Mouse (Mus musculus): ENCODE results near the gene Deup1. TPM values are rescaled to one million over a fixed set of nuclear protein-coding genes. Genes with fewer than 3 reads are reported as not detected.

Gene Deup1
- total RNA-seq, 1 experiment: 0.31 TPM

DNA sequence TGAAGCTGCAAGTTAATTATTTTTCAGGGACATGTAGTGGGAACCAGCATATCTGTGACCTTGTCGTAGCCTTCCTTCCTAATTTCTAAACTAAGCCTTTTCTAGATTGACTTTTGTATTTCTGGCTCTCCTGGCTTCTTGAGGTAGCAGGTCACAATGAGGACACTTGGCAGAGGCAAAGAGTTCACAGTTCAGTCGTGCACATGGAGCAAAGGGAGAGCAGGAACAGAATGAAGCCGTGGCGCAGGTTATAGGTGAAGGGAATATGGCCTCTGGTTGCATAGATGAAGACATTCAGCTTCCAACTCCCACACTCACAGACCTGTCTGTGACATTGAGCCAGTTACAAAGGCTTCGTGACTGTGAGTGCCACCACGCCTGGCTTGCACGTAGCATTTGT is 36.9 kb upstream of the Deup1 start:
- no peak overlapping the region for H3K4me3 ChIP-seq (ENCODE audit: insufficient read depth in 1 of 2, low read depth in 1 of 2, low read length in 2 of 2, poor library complexity in 1 of 2, severe bottlenecking in 1 of 2)
- H3K4me1 ChIP-seq (ENCODE audit: control insufficient read depth in 2 of 2, insufficient read depth in 2 of 2, low read length in 2 of 2, poor library complexity in 1 of 2): no peaks in the 10 kb centered on the region
- no peak for TF ChIP-seq HCFC1 (IDR thresholded peaks at IDR 0.05; ENCODE audit: borderline replicate concordance, insufficient read depth, low read length)
- no peak for TF ChIP-seq CHD2 (IDR thresholded peaks at IDR 0.05; ENCODE audit: low read depth, low read length)
- no peak for TF ChIP-seq MAFK (IDR thresholded peaks at IDR 0.05; ENCODE audit: insufficient read depth, low read depth, low read length)
- no peak for TF ChIP-seq ZNF384 (IDR thresholded peaks at IDR 0.05; ENCODE audit: low read depth, low read length)
- no peak for TF ChIP-seq ZC3H11A (IDR thresholded peaks at IDR 0.05; ENCODE audit: borderline replicate concordance, low read depth, low read length)
- no peak overlapping the region for H3K27ac ChIP-seq (ENCODE audit: insufficient read depth, low read depth, low read length, poor library complexity, severe bottlenecking)
- DNase-seq (ENCODE audit: low read depth, low spot score): no peak
- no peak overlapping the region for H3K9ac ChIP-seq (ENCODE audit: insufficient read depth, low read depth, low read length, poor library complexity, severe bottlenecking)
- in situ Hi-C loops (cut with MboI; ENCODE audit: low sequenced_read_pairs in 2 of 2, unreplicated experiment in 2 of 2): no loop called here
- no peaks in the 10 kb centered on the region for H3K9me3 ChIP-seq (ENCODE audit: control insufficient read depth, insufficient read depth, low read depth, low read length)
- no peaks in the 10 kb centered on the region for H3K36me3 ChIP-seq (ENCODE audit: control insufficient read depth, insufficient read depth, low read length, poor library complexity, severe bottlenecking)

DNA sequence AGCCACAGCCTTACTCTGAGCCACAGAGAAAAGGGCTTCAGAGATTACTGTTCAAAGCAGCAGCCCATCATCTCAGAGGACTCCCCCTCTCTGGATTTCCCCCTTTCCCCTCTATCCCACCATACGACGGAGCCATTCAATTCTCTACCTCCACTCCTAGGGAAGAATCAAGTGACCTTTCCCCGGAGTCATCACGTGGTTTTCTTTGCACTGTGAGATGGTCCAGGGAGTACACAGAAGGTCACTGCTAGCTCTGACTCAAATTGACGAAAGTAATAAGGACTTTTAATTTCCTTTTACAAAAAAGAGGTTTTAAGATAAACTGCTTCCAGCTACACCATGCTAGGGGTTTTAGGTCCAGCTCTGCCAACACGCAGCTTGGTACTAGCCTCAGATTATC is 31.3 kb upstream of the Deup1 start:
- no peak for DNase-seq (ENCODE audit: low read depth, low spot score)
- H3K4me1 ChIP-seq (ENCODE audit: control insufficient read depth in 2 of 2, insufficient read depth in 2 of 2, low read length in 2 of 2, poor library complexity in 1 of 2): no peaks in the 10 kb centered on the region
- H3K27ac ChIP-seq (ENCODE audit: insufficient read depth, low read depth, low read length, poor library complexity, severe bottlenecking): no peak overlapping the region
- H3K4me3 ChIP-seq (ENCODE audit: insufficient read depth in 1 of 2, low read depth in 1 of 2, low read length in 2 of 2, poor library complexity in 1 of 2, severe bottlenecking in 1 of 2): no peak overlapping the region
- H3K9me3 ChIP-seq (ENCODE audit: control insufficient read depth, insufficient read depth, low read depth, low read length): 0 out of 2 replicates have a peak, but pooled peaks cover 1% of the 10 kb centered on the region
- no peaks in the 10 kb centered on the region for H3K36me3 ChIP-seq (ENCODE audit: control insufficient read depth, insufficient read depth, low read length, poor library complexity, severe bottlenecking)
- H3K9ac ChIP-seq (ENCODE audit: insufficient read depth, low read depth, low read length, poor library complexity, severe bottlenecking): no peak overlapping the region
- TF ChIP-seq MAFK (IDR thresholded peaks at IDR 0.05; ENCODE audit: insufficient read depth, low read depth, low read length): no peak
- TF ChIP-seq ZNF384 (IDR thresholded peaks at IDR 0.05; ENCODE audit: low read depth, low read length): no peak
- no peak for TF ChIP-seq HCFC1 (IDR thresholded peaks at IDR 0.05; ENCODE audit: borderline replicate concordance, insufficient read depth, low read length)
- no peak for TF ChIP-seq ZC3H11A (IDR thresholded peaks at IDR 0.05; ENCODE audit: borderline replicate concordance, low read depth, low read length)
- no peak for TF ChIP-seq CHD2 (IDR thresholded peaks at IDR 0.05; ENCODE audit: low read depth, low read length)
- in situ Hi-C loops (cut with MboI; ENCODE audit: low sequenced_read_pairs in 2 of 2, unreplicated experiment in 2 of 2): no loop called here

DNA sequence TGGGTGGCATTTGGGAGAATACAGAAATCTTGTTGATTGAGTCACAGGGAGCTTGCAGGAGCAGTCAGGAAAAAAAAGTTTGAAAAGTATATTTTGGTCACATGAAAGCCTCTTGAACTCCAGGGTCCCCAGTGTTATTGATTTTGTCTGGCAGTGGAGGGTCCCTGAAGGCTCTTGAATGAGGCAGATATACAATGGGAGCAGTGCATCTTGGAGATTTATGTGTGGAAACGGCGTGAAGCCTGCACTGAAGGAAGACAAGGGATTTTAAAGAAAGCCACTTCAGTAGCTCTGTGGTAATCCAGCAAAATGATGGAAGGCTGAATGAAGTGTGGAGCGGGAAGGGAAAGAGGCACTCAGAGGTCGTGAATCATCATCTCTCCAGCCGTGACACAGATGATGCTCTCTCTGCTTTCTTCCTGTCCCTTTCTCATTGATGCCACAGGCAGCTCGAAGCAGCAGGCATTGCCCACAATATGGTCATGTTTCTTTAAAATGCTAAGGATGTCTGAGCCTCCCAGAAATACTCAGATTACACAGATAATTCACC is 30.6 kb upstream of the Deup1 start:
- Histone ChIP-seq H3K9me3 (ENCODE audit: control insufficient read depth, insufficient read depth, low read depth, low read length) (0 out of 2 replicates have a peak, but pooled peaks cover 1% of the 10 kb centered on the region), H3K27ac (ENCODE audit: insufficient read depth, low read depth, low read length, poor library complexity, severe bottlenecking) (no peak overlapping the region), H3K36me3 (ENCODE audit: control insufficient read depth, insufficient read depth, low read length, poor library complexity, severe bottlenecking) (no peaks in the 10 kb centered on the region), H3K9ac (ENCODE audit: insufficient read depth, low read depth, low read length, poor library complexity, severe bottlenecking) (no peak overlapping the region), H3K4me1 (ENCODE audit: control insufficient read depth in 2 of 2, insufficient read depth in 2 of 2, low read length in 2 of 2, poor library complexity in 1 of 2) (no peaks in the 10 kb centered on the region), H3K4me3 (ENCODE audit: insufficient read depth in 1 of 2, low read depth in 1 of 2, low read length in 2 of 2, poor library complexity in 1 of 2, severe bottlenecking in 1 of 2) (no peak overlapping the region)
- TF ChIP-seq ZC3H11A (IDR thresholded peaks at IDR 0.05; ENCODE audit: borderline replicate concordance, low read depth, low read length) (no peak), HCFC1 (IDR thresholded peaks at IDR 0.05; ENCODE audit: borderline replicate concordance, insufficient read depth, low read length) (no peak), ZNF384 (IDR thresholded peaks at IDR 0.05; ENCODE audit: low read depth, low read length) (no peak), CHD2 (IDR thresholded peaks at IDR 0.05; ENCODE audit: low read depth, low read length) (no peak), MAFK (IDR thresholded peaks at IDR 0.05; ENCODE audit: insufficient read depth, low read depth, low read length) (no peak)
- no peak for DNase-seq (ENCODE audit: low read depth, low spot score)
- in situ Hi-C loops (cut with MboI; ENCODE audit: low sequenced_read_pairs in 2 of 2, unreplicated experiment in 2 of 2): no loop called here

DNA sequence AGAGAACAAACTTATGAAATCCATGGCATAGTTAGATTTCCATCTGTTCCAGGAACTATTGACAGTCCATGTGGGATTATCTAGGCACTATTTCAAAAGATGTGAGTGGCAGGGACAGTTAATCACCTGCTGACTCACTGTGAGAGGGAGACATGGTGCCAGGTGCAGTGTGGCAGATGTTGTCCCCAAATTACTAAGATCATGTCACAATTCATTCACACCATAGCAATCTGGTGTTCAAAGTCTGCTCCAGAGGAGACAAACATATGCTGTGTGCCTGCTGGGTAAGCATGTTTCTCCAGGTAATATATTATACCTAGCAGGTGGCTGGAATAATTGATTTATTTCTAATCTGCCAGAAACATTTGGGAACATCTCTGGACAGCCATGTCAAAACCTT is 25.3 kb upstream of the Deup1 start:
- H3K36me3 ChIP-seq (ENCODE audit: control insufficient read depth, insufficient read depth, low read length, poor library complexity, severe bottlenecking): no peaks in the 10 kb centered on the region
- TF ChIP-seq CHD2 (IDR thresholded peaks at IDR 0.05; ENCODE audit: low read depth, low read length): no peak
- TF ChIP-seq MAFK (IDR thresholded peaks at IDR 0.05; ENCODE audit: insufficient read depth, low read depth, low read length): no peak
- TF ChIP-seq ZNF384 (IDR thresholded peaks at IDR 0.05; ENCODE audit: low read depth, low read length): no peak
- TF ChIP-seq HCFC1 (IDR thresholded peaks at IDR 0.05; ENCODE audit: borderline replicate concordance, insufficient read depth, low read length): no peak
- TF ChIP-seq ZC3H11A (IDR thresholded peaks at IDR 0.05; ENCODE audit: borderline replicate concordance, low read depth, low read length): no peak
- H3K9ac ChIP-seq (ENCODE audit: insufficient read depth, low read depth, low read length, poor library complexity, severe bottlenecking): no peak overlapping the region
- in situ Hi-C loops (cut with MboI; ENCODE audit: low sequenced_read_pairs in 2 of 2, unreplicated experiment in 2 of 2): no loop called here
- H3K4me3 ChIP-seq (ENCODE audit: insufficient read depth in 1 of 2, low read depth in 1 of 2, low read length in 2 of 2, poor library complexity in 1 of 2, severe bottlenecking in 1 of 2): no peak overlapping the region
- 0 out of 2 replicates have a peak, but pooled peaks cover 1% of the 10 kb centered on the region for H3K9me3 ChIP-seq (ENCODE audit: control insufficient read depth, insufficient read depth, low read depth, low read length)
- no peak for DNase-seq (ENCODE audit: low read depth, low spot score)
- H3K27ac ChIP-seq (ENCODE audit: insufficient read depth, low read depth, low read length, poor library complexity, severe bottlenecking): no peak overlapping the region
- no peaks in the 10 kb centered on the region for H3K4me1 ChIP-seq (ENCODE audit: control insufficient read depth in 2 of 2, insufficient read depth in 2 of 2, low read length in 2 of 2, poor library complexity in 1 of 2)
